8 mouse cellular contexts compared by ENCODE assay signal in the genomic region with DNA sequence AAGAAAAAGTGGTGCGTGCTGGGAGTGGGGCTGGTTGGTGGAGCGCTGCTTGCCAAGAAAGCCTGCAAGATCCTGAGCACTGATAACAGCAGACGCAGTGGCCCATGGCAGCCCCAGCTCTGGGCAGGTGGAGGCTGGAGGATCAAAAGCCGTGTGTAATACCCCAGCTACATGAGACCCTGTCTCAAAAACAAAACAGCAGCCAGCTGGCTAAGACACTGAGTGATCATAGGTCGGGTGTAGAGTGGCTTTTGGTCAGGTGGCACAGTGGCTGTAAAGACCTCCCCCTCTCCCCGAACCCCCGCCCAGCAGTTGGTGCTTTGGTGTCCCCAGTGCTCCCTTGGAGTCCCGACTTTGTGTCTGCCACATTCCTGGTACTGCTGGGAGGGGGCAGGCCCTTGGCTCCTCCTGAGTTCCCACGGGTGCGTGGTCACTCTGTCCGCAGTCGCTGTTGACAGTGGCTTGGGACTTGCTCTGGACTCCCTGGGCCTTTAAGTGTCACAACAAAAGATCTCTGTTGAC. TPM values are rescaled to one million over a fixed set of nuclear protein-coding genes. Genes with fewer than 3 reads are reported as not detected.
DNase-seq lines count a peak whose midpoint lies in the region; ATAC-seq and TF ChIP-seq lines count a peak whose summit lies in the region.

No protein-coding gene starts in this region.

- H3K36me3 ChIP-seq in heart, adult 2 months (ENCODE audit: control insufficient read depth, insufficient read depth, low read length) = no peaks in the 10 kb centered on the region; the same call in 1 of the 2 replicates
- peaks cover 23% of the 10 kb centered on the region for H3K36me3 ChIP-seq in embryonic facial prominence, embryonic 12.5 days
- peaks cover 24% of the 10 kb centered on the region for H3K36me3 ChIP-seq in intestine, postnatal 0 days (ENCODE audit: control insufficient read depth, insufficient read depth)

- no peak; the same call in 1 of the 2 replicates for TF ChIP-seq POLR2A in heart, adult 2 months (IDR thresholded peaks at IDR 0.05; ENCODE audit: insufficient read depth, low read depth, low read length)

- no peak for DNase-seq in heart, adult 2 months
- DNase-seq in heart, postnatal 14 days = no peak
- peak; percentile 48 for DNase-seq in 416B (ENCODE audit: low read depth)
- DNase-seq in naive thymus-derived CD4-positive, alpha-beta T cell, adult 2 months (ENCODE audit: low read depth) = peak; percentile 66
- DNase-seq in adrenal gland, adult 2 months = no peak

- WGBS in heart, adult 2 months = 5% methylated on average over 12 of the region's 12 CpGs
- 2% methylated on average over 12 of the region's 12 CpGs for WGBS in embryonic facial prominence, embryonic 12.5 days
- 7% methylated on average over 12 of the region's 12 CpGs for WGBS in intestine, postnatal 0 days

- peak overlapping the region; percentile 92 for H3K27ac ChIP-seq in heart, adult 2 months
- H3K27ac ChIP-seq in embryonic facial prominence, embryonic 12.5 days = peak overlapping the region; percentile 90
- H3K27ac ChIP-seq in intestine, postnatal 0 days (ENCODE audit: low read depth, low read length) = peak overlapping the region; percentile 76

- peak overlapping the region; percentile 49 for H3K4me3 ChIP-seq in heart, adult 2 months
- H3K4me3 ChIP-seq in embryonic facial prominence, embryonic 12.5 days = peak overlapping the region; percentile 28
- peak overlapping the region; percentile 31 for H3K4me3 ChIP-seq in intestine, postnatal 0 days (ENCODE audit: low read depth, low read length)

- H3K4me2 ChIP-seq in embryonic facial prominence, embryonic 12.5 days (replicated peaks) = peak overlapping the region; percentile 56
- peak overlapping the region; percentile 66 for H3K4me2 ChIP-seq in intestine, postnatal 0 days (replicated peaks; ENCODE audit: low read depth)

- H3K27me3 ChIP-seq in heart, adult 2 months (ENCODE audit: control insufficient read depth, insufficient read depth, low read length) = no peaks in the 10 kb centered on the region
- no peaks in the 10 kb centered on the region for H3K27me3 ChIP-seq in embryonic facial prominence, embryonic 12.5 days
- H3K27me3 ChIP-seq in intestine, postnatal 0 days (replicated peaks; ENCODE audit: control insufficient read depth, insufficient read depth, low read length) = no peaks in the 10 kb centered on the region

- intact Hi-C loops in heart, adult 2 months (cut with DNase I) = loop anchor here (1.0 to 2.0 kb wide), 4 partner anchors 15 to 73 kb away; partner anchors contain the start of gene Ap5z1
- intact Hi-C loops in heart, postnatal 14 days (cut with DNase I) = loop anchor here (1.0 to 10.0 kb wide), 2 partner anchors 39 to 455 kb away; partner anchors contain the start of gene Foxk1

- peaks cover 5% of the 10 kb centered on the region; the same call in 1 of the 2 replicates for H3K9me3 ChIP-seq in embryonic facial prominence, embryonic 12.5 days
- no peaks in the 10 kb centered on the region for H3K9me3 ChIP-seq in intestine, postnatal 0 days (ENCODE audit: control insufficient read depth)

- peaks cover 5% of the 10 kb centered on the region for H3K79me2 ChIP-seq in heart, adult 2 months (replicated peaks; ENCODE audit: control insufficient read depth, insufficient read depth, low read length)

- TF ChIP-seq CTCF in heart, adult 2 months (IDR thresholded peaks at IDR 0.05) = no peak
- TF ChIP-seq CTCF in intestine, postnatal 0 days (IDR thresholded peaks at IDR 0.05; ENCODE audit: low read depth) = no peak

- ATAC-seq in embryonic facial prominence, embryonic 12.5 days (ENCODE audit: insufficient number of reproducible peaks, insufficient read depth, low FRiP score, low TSS enrichment) = peak; percentile 25
- ATAC-seq in intestine, postnatal 0 days = peak; percentile 9
- ATAC-seq in cerebellum, adult (ENCODE audit: insufficient number of reproducible peaks, low FRiP score, low TSS enrichment) = no peak

- H3K9ac ChIP-seq in heart, adult 2 months (ENCODE audit: low read depth, low read length) = peak overlapping the region; percentile 53
- H3K9ac ChIP-seq in embryonic facial prominence, embryonic 12.5 days = no peak overlapping the region
- no peak overlapping the region for H3K9ac ChIP-seq in intestine, postnatal 0 days (ENCODE audit: low read depth, low read length)

- peaks cover 22% of the 10 kb centered on the region for H3K4me1 ChIP-seq in heart, adult 2 months (ENCODE audit: control insufficient read depth, insufficient read depth, low read length)
- peaks cover 49% of the 10 kb centered on the region for H3K4me1 ChIP-seq in embryonic facial prominence, embryonic 12.5 days
- H3K4me1 ChIP-seq in intestine, postnatal 0 days (replicated peaks; ENCODE audit: control insufficient read depth, insufficient read depth, low read length) = peaks cover 10% of the 10 kb centered on the region; the same call in 1 of the 2 replicates

- no peak for TF ChIP-seq EP300 in heart, adult 2 months (IDR thresholded peaks at IDR 0.05; ENCODE audit: insufficient read depth, low read depth, low read length)

RNA-seq across cellular contexts. Expression of gene Ap5z1, which starts 23.8 kb away (rescaled TPM):
- 1 to 10 TPM; 5.4 to 6.4 TPM for total RNA-seq in heart, adult 2 months (2021)
- 13.0 and 23.6 TPM in 2 replicates for polyA plus RNA-seq in heart, adult 2 months (2012; rRNA removed)
- 1 to 10 TPM; 5.9 to 8.7 TPM for total RNA-seq in heart, postnatal 14 days (2021)
- polyA plus RNA-seq in embryonic facial prominence, embryonic 12.5 days (2016; fragmentation: Nextera tagmentation; extraction: Ambion mirVana) = 10.8 and 12.4 TPM in 2 replicates
- polyA plus RNA-seq in intestine, postnatal 0 days (2015; fragmentation: Nextera tagmentation; extraction: Ambion mirVana) = 9.0 and 9.8 TPM in 2 replicates
- total RNA-seq in adrenal gland, adult 2 months (2021) = 10 to 100 TPM; 18.5 to 22.7 TPM
- 75.8 and 77.7 TPM in 2 replicates for polyA plus RNA-seq in adrenal gland, adult 2 months (2012; rRNA removed)

RNA-seq across cellular contexts. Expression of gene Foxk1, which starts 38.7 kb away (rescaled TPM):
- 10 to 100 TPM; 13.2 to 13.8 TPM for total RNA-seq in heart, adult 2 months (2021)
- 9.2 and 9.5 TPM in 2 replicates for polyA plus RNA-seq in heart, adult 2 months (2012; rRNA removed)
- 10 to 100 TPM; 16.7 to 17.5 TPM for total RNA-seq in heart, postnatal 14 days (2021)
- 7.0 and 8.4 TPM in 2 replicates for polyA plus RNA-seq in embryonic facial prominence, embryonic 12.5 days (2016; fragmentation: Nextera tagmentation; extraction: Ambion mirVana)
- polyA plus RNA-seq in intestine, postnatal 0 days (2015; fragmentation: Nextera tagmentation; extraction: Ambion mirVana) = 2.6 and 4.5 TPM in 2 replicates
- total RNA-seq in adrenal gland, adult 2 months (2021) = 10 to 100 TPM; 19.7 to 24.6 TPM
- 17.2 and 18.2 TPM in 2 replicates for polyA plus RNA-seq in adrenal gland, adult 2 months (2012; rRNA removed)

Comparison
In these comparisons a context has a peak if more than half of its experiments do, and no peak if none do; other contexts are left out.
1. DNase-seq: peak in 416B (single experiment) and naive thymus-derived CD4-positive, alpha-beta T cell, adult 2 months (single experiment); none in heart, adult 2 months (0 of 2), heart, postnatal 14 days (0 of 2) and adrenal gland, adult 2 months (single experiment).
2. Peak in every context shown above with its lines, with median percentiles within 50 percentile points of each other: H3K27ac ChIP-seq and H3K4me3 ChIP-seq.